Mouse (Mus musculus) adrenal gland, adult (tissue): ENCODE results near the gene Rgs10.
A peak's percentile ranks its signal among the peaks of the same experiment; 100 is the strongest.

Experiments used
- DNase-seq, 2 experiments: peaks; one replicate each; pipeline ENCODE4 v3.0.0; 2022 to 2023; ENCODE audit warnings: low spot score in 1 of 2; ENCODE audit not compliant: inconsistent age in 2 of 2

Gene Rgs10

GRCm38 (mm10) chr7:128376206-128376701 lies 42.3 kb downstream of the Rgs10 start:
- no peak for DNase-seq

GRCm38 (mm10) chr7:128374156-128374555 lies 44.4 kb downstream of the Rgs10 start:
- DNase-seq: no peak

GRCm38 (mm10) chr7:128373751-128374150 lies 44.8 kb downstream of the Rgs10 start:
- DNase-seq: no peak

- peak in 1 of 2 experiments; percentile 76 for DNase-seq
Measured at GRCm38 (mm10) chr7:128372331-128372730, 46.2 kb downstream of the Rgs10 start.

GRCm38 (mm10) chr7:128369366-128369765 lies 49.2 kb downstream of the Rgs10 start:
- DNase-seq: no peak

- no peak for DNase-seq
Measured at GRCm38 (mm10) chr7:128368828-128369227, 49.7 kb downstream of the Rgs10 start.

- DNase-seq: no peak
Measured at GRCm38 (mm10) chr7:128366654-128367053, 51.9 kb downstream of the Rgs10 start.

- no peak for DNase-seq
Measured at GRCm38 (mm10) chr7:128365096-128365715, 53.4 kb downstream of the Rgs10 start.

GRCm38 (mm10) chr7:128364526-128364925 lies 54.0 kb downstream of the Rgs10 start:
- no peak for DNase-seq

GRCm38 (mm10) chr7:128363806-128364205 lies 54.8 kb downstream of the Rgs10 start:
- DNase-seq: no peak

- DNase-seq: no peak
Measured at GRCm38 (mm10) chr7:128362916-128363315, 55.6 kb downstream of the Rgs10 start.

- DNase-seq: no peak
Measured at GRCm38 (mm10) chr7:128359741-128360140, 58.8 kb downstream of the Rgs10 start.

- no peak for DNase-seq
Measured at GRCm38 (mm10) chr7:128359164-128359563, 59.4 kb downstream of the Rgs10 start.

- DNase-seq: no peak
Measured at GRCm38 (mm10) chr7:128358741-128359140, 59.8 kb downstream of the Rgs10 start.

GRCm38 (mm10) chr7:128356868-128357755 lies 61.4 kb downstream of the Rgs10 start:
- peak in 1 of 2 experiments; percentile 61 for DNase-seq

GRCm38 (mm10) chr7:128355463-128355862 lies 63.1 kb downstream of the Rgs10 start:
- DNase-seq: no peak

GRCm38 (mm10) chr7:128352721-128353120 lies 65.8 kb downstream of the Rgs10 start:
- DNase-seq: no peak

GRCm38 (mm10) chr7:128351176-128351575 lies 67.4 kb downstream of the Rgs10 start:
- no peak for DNase-seq

GRCm38 (mm10) chr7:128350316-128350715 lies 68.2 kb downstream of the Rgs10 start:
- no peak for DNase-seq

GRCm38 (mm10) chr7:128349751-128350150 lies 68.8 kb downstream of the Rgs10 start:
- no peak for DNase-seq

- peak; percentile 80 to 84 for DNase-seq
Measured at GRCm38 (mm10) chr7:128348608-128349007, 70.0 kb downstream of the Rgs10 start.

GRCm38 (mm10) chr7:128346991-128347390 lies 71.6 kb downstream of the Rgs10 start:
- no peak for DNase-seq
